Mouse (Mus musculus): ENCODE data around the gene Rsph6a.

The Rsph6a gene

DNA sequence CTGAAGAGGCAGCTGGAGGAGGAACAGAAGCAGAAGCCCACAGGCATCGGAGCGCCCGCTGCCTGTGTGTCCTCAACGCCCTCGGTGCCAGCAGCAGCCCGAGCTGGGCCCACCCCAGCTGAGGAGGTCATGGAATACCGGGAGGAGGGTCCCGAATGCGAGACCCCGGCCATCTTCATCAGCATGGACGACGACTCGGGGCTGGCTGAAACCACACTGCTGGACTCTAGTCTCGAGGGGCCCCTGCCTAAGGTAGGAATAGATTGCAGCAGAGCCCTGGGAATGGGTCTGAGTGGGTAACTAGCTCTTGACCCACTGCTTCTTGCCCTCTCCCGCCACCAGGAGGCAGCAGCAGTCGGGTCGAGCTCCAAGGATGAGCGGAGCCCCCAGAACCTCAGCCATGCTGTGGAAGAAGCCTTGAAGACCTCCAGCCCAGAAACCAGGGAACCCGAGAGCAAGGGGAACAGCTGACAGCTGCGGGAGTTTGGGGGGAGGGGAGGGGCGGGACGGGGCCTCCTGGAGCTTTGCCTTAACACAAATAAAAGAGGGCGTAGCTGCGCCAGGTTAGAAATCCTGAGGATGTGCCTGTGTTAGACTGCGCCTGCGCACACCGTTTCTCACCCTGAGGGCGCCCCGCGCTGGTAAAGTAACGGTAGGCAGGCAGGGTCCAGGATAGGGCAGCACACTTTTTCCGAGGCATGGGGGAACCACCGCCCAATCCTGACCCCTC lies at the start of gene Rsph6a:
Gene Rsph6a (plus strand): TSS at position 644 of the 730 bp plus-strand sequence.
- 0 out of 2 replicates have a peak, but pooled peaks have one; percentile 17 for ATAC-seq (ENCODE audit: insufficient number of reproducible peaks, low FRiP score, low TSS enrichment)

DNA sequence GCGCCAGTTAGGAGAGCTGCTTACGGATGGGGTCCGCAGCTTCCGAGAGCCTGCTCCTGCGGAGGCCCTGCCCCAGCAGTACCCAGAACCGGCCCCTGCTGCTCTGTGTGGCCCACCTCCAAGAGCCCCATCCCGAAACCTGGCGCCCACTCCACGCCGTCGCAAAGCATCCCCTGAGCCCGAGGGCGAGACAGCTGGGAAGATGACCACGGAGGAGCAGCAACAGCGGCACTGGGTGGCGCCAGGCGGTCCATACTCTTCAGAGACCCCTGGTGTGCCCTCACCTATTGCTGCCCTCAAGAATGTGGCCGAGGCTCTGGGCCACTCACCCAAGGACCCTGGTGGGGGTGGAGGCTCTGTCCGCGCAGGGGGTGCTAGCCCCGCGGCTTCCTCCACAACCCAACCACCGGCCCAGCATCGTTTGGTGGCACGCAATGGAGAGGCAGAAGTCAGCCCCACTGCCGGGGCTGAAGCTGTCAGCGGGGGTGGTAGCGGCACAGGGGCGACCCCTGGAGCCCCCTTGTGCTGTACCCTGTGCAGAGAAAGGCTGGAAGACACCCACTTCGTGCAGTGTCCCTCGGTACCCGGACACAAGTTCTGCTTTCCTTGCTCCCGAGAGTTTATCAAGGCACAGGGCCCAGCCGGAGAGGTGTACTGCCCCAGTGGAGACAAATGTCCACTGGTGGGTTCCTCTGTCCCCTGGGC lies 48.9 kb upstream of the Rsph6a start:
- no peak for ATAC-seq (ENCODE audit: insufficient number of reproducible peaks, low FRiP score, low TSS enrichment)

GRCm38 (mm10) chr7:19006476-19006875 lies 48.0 kb upstream of the Rsph6a start:
- no peak for ATAC-seq (ENCODE audit: insufficient number of reproducible peaks, low FRiP score, low TSS enrichment)

- ATAC-seq (ENCODE audit: insufficient number of reproducible peaks, low FRiP score, low TSS enrichment): no peak
Observed at GRCm38 (mm10) chr7:19007026-19007977, 47.2 kb upstream of the Rsph6a start.

- no peak for ATAC-seq (ENCODE audit: insufficient number of reproducible peaks, low FRiP score, low TSS enrichment)
Observed at GRCm38 (mm10) chr7:19010581-19010980, 43.9 kb upstream of the Rsph6a start.

- ATAC-seq (ENCODE audit: insufficient number of reproducible peaks, low FRiP score, low TSS enrichment): no peak
Observed at GRCm38 (mm10) chr7:19012025-19012621, 42.4 kb upstream of the Rsph6a start.

DNA sequence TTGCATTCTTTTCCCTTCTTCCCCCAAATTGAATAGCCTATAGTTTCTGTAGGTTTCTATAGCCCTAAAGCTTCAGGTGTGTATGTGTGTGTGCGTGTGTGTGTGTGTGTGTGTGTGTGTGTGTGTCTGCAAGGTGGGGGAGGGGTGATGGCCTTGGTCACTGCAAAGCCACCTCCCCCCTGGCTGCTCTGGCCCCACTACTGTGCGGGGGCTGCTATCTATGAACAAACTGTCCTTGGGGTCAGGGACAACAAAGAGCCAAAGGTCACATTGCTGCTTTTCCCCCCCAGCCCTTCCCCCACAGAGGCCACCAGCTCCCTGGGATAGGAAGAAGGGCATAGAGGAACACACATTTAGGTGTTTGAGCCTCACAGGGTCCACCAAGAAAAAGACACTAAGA lies 41.6 kb upstream of the Rsph6a start:
- ATAC-seq (ENCODE audit: insufficient number of reproducible peaks, low FRiP score, low TSS enrichment): no peak

DNA sequence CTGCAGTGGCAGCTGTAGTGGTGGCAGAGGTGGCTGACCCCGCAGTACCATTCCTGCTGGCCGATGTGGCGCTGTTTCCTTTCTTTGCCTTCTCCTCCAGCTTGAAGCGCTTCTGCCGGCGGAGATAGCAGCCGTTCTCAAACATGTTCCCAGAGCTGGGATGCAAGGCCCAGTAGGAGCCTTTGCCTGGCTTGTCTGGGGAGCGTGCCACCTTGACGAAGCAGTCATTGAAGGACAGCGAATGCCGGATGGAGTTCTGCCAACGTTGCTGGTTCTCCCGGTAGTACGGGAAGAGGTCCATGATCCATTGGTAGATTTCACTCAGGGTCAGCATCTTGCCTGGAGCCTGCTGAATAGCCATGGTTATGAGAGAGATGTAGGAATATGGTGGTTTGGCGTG lies 40.0 kb upstream of the Rsph6a start:
- no peak for ATAC-seq (ENCODE audit: insufficient number of reproducible peaks, low FRiP score, low TSS enrichment)

DNA sequence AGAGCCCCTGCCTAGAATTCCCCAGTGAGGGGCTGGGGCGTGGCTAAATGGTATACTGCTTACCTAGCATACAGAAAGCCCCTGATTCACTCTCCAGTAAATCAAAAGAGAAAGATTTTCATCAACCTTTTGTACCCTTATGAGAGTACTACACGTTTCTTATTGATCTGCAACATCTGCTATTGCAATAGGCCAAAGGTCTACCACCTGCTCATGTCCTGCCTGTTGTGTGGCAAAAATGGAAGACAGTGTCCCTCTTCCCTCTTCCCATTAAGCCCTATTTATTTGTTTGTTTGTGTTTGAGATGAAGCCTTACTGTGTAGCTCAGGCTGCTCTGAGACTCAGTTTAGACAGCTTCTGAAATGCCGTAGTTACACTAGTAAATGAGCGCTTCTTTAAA lies 38.4 kb upstream of the Rsph6a start:
- ATAC-seq (ENCODE audit: insufficient number of reproducible peaks, low FRiP score, low TSS enrichment): no peak

GRCm38 (mm10) chr7:19017909-19018308 lies 36.6 kb upstream of the Rsph6a start:
- ATAC-seq (ENCODE audit: insufficient number of reproducible peaks, low FRiP score, low TSS enrichment): no peak

DNA sequence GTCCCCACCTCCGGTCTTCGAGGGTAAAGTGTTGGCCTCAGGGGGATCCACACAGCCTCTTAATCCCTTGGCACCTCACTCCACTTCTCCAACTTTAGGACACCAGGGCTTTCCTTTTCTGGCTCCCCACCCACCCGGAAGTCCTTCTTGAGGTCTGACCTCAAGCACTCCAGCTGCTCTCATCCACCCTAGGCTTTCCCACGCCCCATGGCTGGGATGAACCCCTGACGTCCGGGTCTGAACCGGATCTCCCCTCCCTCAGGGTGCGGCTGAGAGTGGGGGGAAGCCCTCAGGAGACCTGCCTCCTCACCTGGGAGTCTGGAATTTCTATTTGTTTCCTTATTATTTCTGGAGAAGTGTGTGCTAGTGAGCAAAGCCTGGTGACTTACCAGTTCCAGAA lies 33.4 kb upstream of the Rsph6a start:
- ATAC-seq (ENCODE audit: insufficient number of reproducible peaks, low FRiP score, low TSS enrichment): no peak

DNA sequence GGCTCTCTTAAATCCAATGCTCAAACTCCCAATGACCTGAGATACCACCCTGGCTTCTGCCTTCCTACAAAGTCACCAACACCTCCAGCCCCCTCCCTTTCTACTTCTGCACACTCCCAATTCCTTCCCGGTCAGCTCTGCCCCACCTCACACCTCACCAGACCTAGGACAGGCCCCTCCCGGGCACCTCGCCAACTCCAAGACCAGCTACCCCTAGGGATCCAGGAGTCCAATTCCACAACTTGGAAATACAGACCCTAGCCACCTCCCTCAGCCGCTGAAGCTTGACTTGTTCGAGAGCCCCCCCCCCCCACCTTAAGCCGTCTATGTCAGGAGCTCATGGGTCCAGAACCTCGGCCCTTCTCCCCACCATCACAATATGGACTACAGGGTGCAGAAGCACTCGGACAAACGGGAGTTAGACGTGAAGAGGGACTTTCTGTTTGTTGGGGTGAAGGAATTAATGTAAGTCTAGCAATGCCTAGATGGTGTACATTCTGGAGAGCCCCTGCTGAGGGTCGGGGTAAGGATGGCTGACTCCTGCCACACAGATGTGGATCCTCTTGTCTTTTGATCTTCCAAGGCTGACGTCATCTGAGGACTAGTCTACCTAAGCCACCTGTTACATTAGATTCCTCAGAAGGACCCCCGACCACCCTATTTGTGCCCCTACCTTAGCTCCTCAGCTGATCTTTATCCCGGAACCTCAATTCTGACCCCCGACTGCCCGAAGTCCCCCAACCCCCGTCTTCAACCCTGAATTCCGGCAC lies 32.1 kb upstream of the Rsph6a start:
- no peak for ATAC-seq (ENCODE audit: insufficient number of reproducible peaks, low FRiP score, low TSS enrichment)

DNA sequence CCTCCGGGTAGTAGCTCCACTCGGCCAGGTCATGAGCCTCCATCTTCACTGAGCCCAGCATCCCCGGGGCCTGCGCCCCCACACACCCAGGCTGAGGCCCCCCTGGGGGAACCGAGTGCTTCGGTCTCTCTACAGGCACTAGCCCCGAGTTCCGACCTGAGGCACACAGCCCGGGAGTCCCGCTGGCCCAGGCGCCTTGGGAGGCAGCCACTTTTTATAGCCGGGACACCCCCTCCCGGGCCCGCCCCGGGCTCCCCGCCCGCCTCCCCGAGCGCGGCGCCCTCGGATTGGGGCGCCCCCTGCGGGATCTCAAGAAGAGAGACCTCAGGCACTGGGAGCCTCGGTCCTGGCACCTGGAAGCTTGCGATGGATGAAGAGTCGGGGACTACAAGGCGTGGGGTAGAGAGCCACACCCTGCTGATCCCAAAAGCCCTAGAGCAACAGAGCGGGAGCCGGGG lies 31.1 kb upstream of the Rsph6a start, which contains the start of gene Foxa3:
Gene Foxa3 (minus strand): TSS at position 182 of the 458 bp plus-strand sequence.
- no peak for ATAC-seq (ENCODE audit: insufficient number of reproducible peaks, low FRiP score, low TSS enrichment)

- peak; percentile 88 for ATAC-seq (ENCODE audit: insufficient number of reproducible peaks, low FRiP score, low TSS enrichment)
Observed at GRCm38 (mm10) chr7:19024096-19024506, 30.4 kb upstream of the Rsph6a start, which contains the start of gene Sympk. Gene Sympk, plus strand, starts transcription at chr7:19024377.

GRCm38 (mm10) chr7:19024581-19025255 lies 29.8 kb upstream of the Rsph6a start:
- no peak for ATAC-seq (ENCODE audit: insufficient number of reproducible peaks, low FRiP score, low TSS enrichment)

DNA sequence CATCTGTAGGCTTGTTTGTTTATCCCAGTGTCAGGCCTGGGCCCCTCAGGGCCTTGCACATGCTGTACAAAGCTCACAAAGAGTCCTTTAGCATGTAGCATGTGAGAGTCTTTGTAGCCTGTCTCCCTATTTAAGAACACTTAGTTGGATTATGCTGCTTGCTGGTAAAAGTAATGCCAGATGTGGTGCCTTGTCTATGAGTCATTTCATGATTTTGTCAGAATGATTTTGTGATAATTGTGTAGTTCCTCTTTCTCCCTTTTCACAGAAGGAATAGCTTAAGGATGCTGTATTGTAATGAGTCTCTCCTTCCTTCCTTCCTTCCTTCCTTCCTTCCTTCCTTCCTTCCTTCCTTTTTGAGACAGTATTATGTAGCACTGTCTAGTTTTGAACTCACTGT lies 26.4 kb upstream of the Rsph6a start:
- ATAC-seq (ENCODE audit: insufficient number of reproducible peaks, low FRiP score, low TSS enrichment): no peak

- no peak for ATAC-seq (ENCODE audit: insufficient number of reproducible peaks, low FRiP score, low TSS enrichment)
Observed at GRCm38 (mm10) chr7:19029084-19029653, 25.3 kb upstream of the Rsph6a start.

DNA sequence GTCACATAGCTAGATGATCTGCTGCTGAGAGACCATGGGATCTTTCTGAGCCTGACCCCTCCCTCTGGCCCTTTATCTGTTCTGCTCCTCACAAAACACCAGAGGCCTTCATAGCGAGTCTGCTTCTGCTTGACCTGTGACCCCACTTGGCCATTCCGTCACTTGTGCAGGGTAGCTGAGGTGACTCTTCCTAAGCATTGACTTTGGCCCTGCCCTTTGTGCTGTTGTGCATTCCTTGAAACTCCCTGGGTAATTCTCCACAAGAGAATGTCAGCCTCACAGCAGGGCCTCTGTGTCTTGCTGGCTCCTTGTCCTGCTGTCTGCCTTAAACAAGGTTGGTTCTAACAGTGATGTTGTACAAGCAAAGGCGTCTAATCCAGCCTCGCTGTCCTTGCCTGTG lies 22.8 kb upstream of the Rsph6a start:
- ATAC-seq (ENCODE audit: insufficient number of reproducible peaks, low FRiP score, low TSS enrichment): no peak
